Mouse (Mus musculus) retina, embryonic 14.5 days (tissue): ENCODE data around the gene Tex45.

Source experiments
- DNase-seq: peaks from one replicate; pipeline ENCODE4 v3.0.0-alpha.2; 2015; ENCODE audit warnings: low spot score

Gene Tex45

DNA sequence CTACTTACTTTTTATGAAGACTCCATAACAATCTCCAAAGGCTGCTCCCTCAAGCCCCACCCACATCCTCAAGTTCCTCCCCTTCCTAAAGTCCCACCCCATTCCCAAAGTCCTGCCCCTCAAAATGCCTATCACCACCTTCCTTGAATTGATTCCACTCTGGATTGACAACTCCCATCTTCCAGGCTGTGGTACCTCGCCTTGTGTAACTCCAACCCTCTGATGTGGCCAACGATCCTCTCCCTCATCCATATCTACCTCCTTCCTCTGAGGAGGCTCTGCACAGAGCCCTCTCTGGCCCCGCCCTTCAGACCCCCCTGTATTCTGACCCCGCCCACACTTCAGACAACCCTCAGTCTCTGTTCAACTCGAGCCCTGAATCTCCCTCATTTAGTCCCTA lies 14.5 kb downstream of the Tex45 start:
- DNase-seq: no peak

DNA sequence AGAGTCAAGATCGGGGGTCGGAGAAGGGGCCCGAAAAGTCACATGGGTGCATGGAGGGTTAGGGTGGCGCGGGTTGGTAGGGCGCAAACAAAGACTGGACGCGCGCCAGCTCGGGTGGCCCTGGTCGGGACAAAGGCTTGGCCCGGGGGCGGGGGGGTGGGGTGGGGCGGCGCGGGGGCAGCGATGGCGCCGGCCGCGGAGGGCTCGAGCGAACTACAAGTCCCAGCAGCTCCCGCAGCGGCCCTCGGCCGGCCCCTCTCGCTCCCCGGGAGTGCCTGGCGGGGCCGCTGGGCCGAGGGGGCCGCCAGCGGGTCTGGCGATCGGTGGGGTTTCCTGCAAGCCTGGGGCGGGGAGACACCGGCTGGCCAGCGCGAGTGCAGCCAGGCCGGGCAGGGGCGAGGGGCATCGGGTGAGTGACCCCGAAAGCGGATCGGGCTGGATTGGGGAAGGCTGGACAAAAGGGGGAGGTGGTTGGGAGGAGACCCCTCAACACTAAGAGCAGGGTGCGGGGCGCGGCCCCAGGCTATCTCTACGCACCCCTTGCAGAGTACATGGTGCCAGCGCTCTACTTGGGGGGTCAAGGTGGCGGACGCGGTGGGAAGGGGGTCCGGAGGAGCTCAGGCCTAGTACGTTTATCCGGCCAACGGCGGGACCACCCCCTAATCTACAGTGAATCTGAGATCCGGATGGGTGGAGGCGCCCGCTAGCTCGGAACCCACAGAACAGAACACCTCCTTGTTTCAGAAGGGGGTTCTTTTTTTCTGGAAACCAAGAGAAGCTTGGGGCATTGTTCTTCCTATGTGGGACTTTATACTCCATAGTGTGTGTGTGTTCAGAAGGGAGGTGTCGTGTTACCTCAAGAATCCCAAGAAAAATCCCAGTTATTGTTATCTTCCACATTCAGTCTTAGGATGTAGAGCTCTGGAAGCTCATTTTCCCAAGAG lies 22.5 kb downstream of the Tex45 start, which contains the start of gene Zfp358:
Gene Zfp358, plus strand, starts transcription at position 238 of the 944 bp plus-strand sequence.
- DNase-seq: peak; percentile 87

DNA sequence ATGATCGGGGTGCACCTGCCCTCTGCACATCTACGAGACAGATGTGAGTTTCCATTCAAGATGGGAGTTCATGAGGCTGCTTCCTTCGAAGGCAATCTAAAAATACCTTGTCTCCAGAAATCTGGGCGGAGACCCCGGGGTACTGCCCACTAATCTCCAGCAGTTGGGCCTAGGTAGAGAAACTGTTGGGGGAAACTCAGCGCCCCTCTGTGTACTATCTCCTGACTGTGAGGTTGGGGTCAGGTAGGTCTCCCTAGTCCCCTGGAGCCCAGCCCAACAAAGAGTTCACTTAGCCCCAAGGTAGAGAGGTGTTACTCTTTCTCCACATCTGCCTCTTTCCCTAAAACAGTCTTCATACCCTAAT lies 23.2 kb downstream of the Tex45 start:
- no peak for DNase-seq

DNA sequence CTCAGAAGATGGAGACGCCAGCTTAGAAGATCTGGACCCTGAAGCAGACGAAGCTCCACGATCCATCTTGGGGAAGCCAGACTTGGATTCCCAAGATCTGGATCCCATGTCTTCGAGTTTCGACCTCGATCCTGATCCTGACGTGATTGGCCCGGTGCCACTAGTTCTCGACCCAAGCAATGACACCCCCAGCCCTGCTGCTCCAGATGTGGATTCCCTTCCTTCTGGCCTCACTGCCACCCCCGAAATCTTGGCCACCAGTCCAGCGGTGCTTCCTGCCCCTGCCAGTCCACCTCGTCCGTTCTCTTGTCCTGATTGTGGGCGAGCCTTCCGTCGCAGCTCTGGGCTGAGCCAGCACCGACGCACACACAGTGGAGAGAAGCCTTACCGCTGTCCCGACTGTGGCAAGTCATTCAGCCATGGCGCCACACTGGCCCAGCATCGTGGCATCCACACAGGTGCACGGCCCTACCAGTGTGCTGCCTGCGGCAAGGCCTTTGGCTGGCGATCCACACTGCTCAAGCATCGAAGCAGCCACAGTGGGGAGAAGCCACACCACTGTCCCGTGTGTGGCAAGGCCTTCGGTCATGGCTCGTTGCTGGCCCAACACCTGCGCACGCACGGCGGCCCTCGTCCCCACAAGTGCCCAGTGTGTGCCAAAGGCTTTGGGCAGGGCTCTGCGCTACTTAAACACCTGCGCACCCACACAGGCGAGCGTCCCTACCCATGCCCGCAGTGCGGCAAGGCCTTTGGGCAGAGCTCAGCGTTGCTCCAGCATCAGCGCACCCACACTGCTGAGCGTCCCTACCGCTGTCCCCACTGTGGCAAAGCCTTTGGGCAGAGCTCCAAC lies 25.1 kb downstream of the Tex45 start:
- no peak for DNase-seq

DNA sequence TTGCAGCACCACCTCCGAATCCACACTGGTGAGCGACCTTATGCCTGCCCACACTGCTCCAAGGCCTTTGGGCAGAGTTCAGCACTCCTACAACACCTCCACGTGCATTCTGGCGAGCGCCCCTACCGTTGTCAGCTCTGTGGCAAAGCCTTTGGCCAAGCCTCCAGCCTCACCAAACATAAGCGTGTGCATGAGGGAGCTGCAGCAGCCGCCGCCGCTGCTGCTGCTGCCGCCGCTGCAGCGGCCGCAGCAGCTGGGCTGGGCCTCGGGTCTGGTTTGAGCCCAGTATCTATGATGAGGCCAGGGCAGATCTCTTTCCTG lies 25.7 kb downstream of the Tex45 start:
- no peak for DNase-seq

DNA sequence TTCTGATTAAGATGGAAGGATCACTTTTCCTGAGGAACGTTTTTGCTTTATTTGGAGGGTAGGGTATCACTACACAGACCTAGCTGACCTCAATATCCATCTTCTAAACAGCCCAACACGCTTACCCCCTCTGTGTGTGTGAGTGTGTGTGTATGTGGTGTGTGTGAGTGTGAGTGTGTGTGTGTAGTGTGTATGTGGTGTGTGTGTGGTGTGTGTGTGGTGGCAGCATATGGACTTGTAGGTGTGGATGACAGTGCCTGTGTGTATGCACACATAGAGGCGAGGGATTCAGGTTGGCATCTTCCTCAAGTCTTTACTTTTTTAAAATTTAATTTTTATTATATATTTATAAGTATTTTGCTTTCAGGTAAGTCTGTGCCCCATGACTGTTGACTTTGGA lies 27.9 kb downstream of the Tex45 start:
- no peak for DNase-seq

DNA sequence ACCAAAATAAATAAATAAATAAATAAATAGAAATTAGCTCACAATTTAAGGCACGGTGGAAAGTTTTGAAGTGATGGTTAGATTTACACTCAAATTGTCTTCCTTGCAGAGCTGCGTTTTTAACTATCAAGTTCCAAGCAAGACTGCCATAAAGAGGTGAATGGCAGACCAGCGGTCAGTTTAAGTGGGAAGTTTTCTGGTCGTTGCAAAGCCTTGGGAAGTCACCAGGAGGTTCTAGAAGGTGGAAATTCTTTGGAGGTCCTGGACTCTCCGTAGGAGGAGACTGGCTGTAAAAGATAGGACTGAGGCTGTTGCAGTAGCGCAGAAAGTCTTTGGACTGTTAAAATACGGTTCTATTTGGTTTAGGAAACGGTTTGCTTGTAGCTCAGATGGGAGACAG lies 29.1 kb downstream of the Tex45 start:
- DNase-seq: no peak

DNA sequence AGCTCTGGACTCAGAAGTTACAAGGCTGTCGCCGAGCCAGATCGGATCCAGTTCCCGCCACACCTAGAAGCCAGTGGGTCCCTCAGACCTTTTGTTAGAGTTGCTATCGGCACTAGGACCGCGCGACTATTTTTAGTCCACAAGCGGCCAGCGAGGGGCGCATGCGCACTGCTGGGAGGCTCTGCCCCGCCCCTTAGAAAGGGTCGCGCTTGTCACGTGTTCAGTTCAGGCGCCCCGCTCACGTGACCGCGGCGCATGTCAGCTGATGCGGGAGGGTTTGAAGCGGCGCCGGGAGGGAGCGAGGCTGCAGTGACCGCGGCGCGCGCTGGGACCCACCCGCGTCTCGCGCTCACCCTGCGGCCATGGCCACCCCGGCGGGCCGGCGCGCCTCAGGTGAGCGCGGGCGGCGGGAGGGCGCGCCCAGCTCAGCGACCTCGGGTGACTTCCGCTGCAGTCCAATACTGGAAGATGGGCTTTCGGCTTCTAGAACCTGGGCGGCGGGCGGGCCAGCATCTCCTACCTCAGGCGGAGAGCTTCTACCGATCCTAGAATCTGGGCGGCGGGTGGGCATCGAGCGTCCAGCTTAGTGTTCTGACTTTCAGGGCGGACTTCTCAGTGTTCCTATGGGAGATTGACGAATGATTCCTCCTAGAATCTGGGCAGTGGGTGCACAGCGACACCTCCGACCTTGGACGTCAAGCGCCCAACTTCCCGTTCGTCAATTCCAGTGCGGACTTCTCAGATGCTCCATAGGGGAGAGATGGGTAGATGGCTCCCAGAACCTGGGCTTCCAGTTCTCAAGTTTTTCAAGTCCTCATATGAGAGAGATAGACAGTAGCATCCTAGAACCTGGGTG lies 29.8 kb downstream of the Tex45 start, which contains the start of gene Mcoln1:
Gene Mcoln1, plus strand, starts transcription at position 223 of the 856 bp plus-strand sequence.
- DNase-seq: peak; percentile 100

DNA sequence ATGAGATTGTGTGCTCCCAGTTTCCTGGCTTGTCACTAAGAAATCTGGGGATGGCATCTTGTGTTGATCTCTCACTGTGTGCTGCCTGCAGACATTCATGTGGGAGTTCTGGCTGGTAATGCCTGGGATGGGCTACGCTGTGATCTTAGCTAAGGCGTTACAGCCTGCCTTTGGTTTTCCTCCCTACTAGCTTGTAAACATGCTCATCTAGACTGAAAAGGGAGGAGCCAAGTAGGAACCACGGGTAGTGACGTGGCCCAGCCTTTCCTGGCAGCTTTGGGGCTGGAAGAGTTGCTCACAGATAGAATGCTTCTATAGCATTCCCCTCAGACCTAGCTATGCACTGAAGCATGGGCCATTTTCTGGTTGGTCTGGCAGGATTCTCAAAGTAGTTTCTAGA lies 31.6 kb downstream of the Tex45 start:
- DNase-seq: no peak

DNA sequence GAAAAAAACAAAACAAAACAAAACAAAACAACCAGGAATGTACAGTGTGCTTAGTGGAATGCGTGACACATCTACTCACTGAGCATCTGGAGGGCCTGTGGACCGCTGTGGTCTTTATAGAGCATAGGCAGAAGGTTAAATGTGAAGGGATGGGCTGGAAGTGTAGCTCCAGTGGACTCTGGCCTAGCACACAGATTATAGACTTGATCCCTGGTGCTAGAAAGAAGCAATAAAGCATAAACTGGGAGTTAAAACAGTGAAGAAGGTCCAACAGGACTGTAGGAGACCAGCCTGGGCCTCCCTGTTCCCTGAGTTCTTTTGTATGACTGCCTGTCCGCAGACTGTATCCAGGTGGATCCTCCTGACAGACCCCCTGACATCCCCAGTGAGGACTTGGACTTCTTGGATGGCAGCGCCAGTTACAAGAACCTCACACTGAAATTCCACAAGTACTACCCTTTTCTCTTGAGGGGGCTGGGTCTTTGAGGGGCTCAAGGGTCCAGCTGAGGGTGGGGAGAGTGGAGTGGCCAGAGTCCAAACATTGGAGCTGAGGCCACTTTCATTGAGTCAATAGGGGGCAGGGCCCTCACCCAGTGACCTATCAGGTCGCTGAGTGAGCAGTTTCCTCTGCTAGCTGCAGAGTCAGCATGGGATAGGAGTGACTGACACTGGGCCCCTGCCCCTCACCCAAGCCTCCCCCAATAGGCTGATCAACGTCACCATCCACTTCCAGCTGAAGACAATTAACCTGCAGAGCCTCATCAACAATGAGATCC lies 37.5 kb downstream of the Tex45 start:
- no peak for DNase-seq

DNA sequence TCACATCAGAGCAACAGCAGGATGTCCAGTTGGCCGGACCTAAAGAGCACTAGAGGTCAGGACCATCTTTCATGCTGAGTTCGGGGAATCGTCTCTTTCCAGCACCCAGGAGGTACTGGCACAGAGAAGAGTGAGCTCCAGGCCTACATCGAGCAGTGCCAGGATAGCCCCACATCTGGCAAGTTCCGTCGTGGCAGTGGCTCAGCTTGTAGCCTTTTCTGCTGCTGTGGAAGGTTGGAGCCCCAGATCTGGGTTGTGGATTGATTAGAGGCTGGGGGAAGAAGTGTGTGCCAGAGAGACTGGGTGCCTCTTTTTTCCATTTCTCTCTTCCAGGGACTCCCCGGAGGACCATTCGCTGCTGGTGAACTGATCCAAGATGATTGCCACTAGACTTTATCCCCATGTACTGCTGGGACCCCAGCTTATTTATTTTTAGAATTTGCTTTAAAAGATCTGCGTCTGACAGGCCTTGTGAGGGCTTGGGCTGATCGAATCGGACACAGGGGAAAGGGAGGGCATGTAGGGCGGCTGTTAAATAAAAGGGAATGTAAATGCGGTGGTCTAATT lies 44.1 kb downstream of the Tex45 start:
- no peak for DNase-seq

DNA sequence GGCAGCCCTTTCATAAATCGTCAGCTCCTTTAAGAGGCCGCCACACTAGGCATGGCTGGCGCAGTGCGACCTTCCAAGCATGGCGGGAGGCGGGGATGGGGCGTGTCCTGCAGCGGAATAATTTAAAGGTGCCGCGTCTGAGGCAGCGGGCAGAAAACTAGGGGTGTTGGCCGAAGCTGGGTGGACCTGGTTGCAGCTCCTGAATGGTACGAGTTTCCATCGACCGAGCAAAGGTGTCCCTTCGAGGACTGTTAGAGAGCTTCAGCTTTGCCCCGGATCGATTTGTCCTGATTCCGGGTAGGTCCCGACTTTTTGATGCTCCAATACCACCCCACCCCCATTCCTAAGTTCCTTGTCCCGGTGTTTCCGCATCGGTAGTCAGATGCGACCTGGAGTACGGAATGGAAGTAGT lies 44.6 kb downstream of the Tex45 start, which contains the start of gene Pnpla6:
Gene Pnpla6, plus strand, starts transcription at position 125 of the 412 bp plus-strand sequence.
- DNase-seq: peak; percentile 84

DNA sequence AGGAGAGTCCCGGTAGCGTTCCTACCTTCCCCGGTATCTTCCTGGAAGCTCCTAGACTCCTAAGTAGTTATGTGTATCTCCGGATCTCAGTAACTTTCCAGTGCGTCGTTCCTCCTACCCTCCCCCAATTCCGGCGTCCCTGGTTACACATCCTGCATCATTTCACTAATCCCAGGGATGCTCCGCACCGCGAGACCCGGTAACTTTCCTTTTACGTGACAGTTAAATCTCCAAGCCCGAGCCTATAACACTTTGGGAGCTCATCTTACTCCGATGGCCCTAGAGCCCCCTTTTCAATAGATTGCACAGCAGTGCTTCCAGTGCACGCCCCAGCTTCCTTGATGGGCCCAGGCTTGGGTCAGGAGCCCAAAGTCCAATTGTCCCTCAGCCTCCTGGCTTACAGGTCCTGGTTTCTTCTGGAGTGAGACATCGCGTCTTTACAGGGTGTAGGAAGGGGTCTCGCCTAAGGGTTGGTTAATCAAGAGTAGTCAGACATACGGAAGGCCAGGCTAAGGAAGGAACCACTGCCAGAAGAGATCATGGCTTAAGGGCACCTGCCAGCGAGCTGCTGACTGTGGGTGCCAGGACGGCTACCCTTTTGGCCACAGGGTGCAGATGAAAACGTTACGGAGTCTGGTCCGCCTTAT lies 45.2 kb downstream of the Tex45 start:
- DNase-seq: peak; percentile 64

DNA sequence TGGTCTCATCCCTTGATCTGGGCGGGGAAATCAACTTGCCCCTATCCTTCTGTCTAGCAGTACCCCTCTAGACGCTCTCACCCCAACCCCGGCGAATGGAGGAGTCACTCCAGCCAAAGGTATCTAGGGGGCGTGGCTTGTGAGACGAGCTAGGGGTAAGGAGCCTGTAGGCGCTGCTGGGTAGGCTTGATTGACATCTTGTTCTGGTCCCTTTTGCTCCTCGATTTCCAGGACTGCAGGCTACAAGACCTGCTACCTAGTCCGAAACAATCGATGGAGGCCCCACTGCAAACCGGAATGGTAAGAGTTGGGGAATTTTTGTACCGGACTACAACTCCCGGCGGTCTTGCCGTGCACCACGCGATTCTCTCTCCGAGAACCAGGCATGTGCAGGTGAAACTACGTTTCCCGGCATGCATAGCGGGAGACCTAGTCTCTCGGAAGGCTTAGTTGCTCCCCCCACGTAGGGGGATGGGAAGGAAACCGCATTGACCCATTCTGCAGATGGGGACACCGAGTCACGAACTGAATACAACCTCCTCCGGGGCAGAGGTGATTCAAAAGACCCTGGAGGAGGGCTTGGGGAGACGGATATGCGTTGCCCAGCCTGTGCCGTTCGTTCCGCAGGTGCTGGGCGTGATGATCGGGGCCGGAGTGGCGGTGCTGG lies 45.9 kb downstream of the Tex45 start:
- peak; percentile 89 for DNase-seq

DNA sequence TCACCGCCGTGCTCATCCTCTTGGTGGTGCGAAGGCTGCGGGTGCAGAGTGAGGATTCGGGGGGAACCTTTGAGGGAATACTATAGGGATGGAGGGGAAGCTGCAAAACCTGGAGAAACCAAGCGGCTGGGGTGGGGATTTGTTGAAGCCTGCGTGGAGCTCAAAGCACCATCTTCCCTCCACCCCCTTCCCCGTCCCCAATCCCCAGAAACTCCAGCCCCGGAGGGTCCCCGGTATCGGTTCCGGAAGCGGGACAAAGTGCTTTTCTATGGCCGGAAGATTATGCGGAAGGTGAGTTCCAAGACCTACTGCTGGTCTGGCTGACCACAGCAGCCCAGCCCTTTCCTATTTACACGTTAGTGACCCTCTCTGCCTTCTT lies 46.4 kb downstream of the Tex45 start:
- DNase-seq: no peak

DNA sequence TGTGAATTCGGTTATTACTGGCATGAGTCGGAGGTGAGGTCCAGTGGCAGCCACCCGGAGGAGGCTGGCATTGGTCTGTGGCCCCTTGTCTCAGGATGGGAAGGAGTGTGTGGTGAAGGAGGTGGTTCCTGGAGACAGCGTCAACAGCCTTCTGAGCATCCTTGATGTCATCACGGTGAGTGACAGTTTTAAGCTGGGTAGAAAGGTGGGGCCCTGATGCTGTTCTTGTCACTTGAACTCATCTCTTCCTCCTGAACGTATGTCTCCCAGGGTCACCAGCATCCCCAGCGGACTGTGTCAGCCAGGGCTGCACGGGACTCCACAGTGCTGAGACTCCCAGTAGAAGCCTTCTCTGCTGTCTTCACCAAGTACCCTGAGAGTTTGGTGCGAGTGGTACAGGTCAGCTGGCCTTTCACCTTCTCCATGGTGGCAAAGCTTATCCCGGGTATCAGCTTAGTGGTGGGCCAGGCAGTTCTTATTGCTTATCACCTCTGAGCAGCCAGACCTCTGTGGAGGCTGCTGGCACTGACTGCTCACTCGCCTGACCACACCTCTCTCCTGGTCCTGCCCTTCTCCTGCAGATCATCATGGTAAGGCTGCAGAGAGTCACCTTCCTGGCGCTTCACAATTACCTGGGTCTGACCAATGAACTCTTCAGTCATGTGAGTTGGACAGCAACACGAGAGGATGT lies 51.5 kb downstream of the Tex45 start:
- no peak for DNase-seq

DNA sequence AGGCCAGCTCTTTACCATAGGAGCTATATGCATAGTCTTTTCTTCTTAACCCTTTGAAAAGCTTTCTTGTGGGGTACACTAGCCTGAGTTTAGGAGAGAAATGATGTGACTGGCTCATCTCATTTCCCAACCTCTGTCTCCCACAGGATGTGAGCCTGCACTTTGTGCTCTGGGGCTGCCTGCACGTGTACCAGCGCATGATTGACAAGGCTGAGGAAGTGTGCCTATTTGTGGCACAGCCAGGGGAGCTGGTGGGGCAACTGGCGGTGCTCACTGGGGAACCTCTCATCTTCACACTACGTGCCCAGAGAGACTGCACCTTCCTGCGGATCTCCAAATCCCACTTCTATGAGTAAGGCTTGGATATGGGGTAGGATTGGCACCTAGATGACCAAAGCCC lies 60.2 kb downstream of the Tex45 start:
- DNase-seq: no peak

DNA sequence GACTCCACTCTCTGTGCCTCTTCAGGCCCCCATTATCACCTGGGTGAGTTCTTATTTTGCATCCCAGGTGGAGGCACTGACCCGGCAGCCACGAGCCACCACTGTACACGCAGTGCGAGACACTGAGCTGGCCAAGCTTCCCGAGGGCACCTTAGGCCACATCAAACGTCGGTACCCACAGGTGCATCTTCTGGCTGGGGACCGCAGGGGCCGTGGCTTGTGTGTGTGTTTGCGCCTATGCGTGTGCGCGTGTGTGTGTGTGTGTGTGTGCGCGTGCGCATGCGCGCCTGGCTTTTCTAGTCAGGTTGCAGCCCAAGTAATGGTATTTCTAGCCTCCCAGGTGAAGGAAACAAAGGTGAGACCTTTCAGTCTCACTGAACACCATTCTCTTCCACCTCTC lies 61.3 kb downstream of the Tex45 start:
- DNase-seq: no peak
